Comparison of ENCODE assay signal across 12 mouse cellular contexts in the genomic region with DNA sequence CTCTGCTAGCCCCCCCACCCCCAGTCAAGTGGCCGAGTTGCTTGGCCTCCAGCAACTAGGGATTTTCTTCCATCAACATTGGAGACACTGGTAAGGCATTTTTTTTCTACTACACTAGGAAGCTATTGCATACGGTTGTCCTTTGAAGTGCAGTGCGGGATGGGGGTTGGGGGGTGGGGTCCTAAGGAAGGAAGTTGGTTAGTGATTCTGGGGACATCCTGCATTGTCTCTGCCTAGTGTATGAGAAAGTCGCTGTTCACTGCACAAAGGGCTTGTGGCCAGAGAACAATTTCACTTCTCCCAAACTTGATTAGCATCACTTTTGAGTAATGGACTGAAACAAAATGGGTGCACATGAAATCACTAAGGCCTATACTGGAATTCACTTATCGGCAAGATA. TPM values are rescaled to one million over a fixed set of nuclear protein-coding genes. Genes with fewer than 3 reads are reported as not detected.
DNase-seq lines count a peak whose midpoint lies in the region; ATAC-seq lines count a peak whose summit lies in the region.
"Had no signal": no experiment of that assay in that cellular context is flagged by ENCODE, and none has a peak within 500 bp of the region (broad histone marks: within the 10 kb centered on the region; RNA-seq: fewer than 3 reads in every experiment).

No protein-coding gene starts in this region.

- no peaks in the 10 kb centered on the region for H3K4me1 ChIP-seq in kidney, embryonic 16.5 days (ENCODE audit: insufficient read depth, low read length)
- H3K4me1 ChIP-seq in forebrain, embryonic 15.5 days: peaks cover 3% of the 10 kb centered on the region; the same call in 1 of the 2 replicates
- H3K4me1 ChIP-seq: embryonic facial prominence, embryonic 13.5 days had no signal

- no peak overlapping the region for H3K4me3 ChIP-seq in kidney, embryonic 16.5 days (ENCODE audit: low read length)
- H3K4me3 ChIP-seq in forebrain, embryonic 15.5 days: peak overlapping the region; percentile 22
- H3K4me3 ChIP-seq: embryonic facial prominence, embryonic 13.5 days had no signal

- no peaks in the 10 kb centered on the region for H3K9me3 ChIP-seq in kidney, embryonic 16.5 days (ENCODE audit: low read length)
- H3K9me3 ChIP-seq in forebrain, embryonic 15.5 days: no peaks in the 10 kb centered on the region
- H3K9me3 ChIP-seq: embryonic facial prominence, embryonic 13.5 days had no signal

- WGBS in kidney, embryonic 16.5 days: 40% methylated on average over 5 of the region's 5 CpGs
- WGBS in forebrain, embryonic 15.5 days: 21% methylated on average over 5 of the region's 5 CpGs

- H3K27me3 ChIP-seq in kidney, embryonic 16.5 days (ENCODE audit: insufficient read depth, low read length): peaks cover 11% of the 10 kb centered on the region; the same call in 1 of the 2 replicates
- no peaks in the 10 kb centered on the region for H3K27me3 ChIP-seq in forebrain, embryonic 15.5 days

- no peak overlapping the region for H3K9ac ChIP-seq in kidney, embryonic 16.5 days (replicated peaks; ENCODE audit: low read length)
- peak overlapping the region; percentile 27 for H3K9ac ChIP-seq in forebrain, embryonic 15.5 days (replicated peaks)
- H3K9ac ChIP-seq: embryonic facial prominence, embryonic 13.5 days had no signal

- no peak for ATAC-seq in kidney, embryonic 16.5 days (ENCODE audit: low FRiP score, low TSS enrichment)
- 0 out of 2 replicates have a peak, but pooled peaks have one; percentile 21 for ATAC-seq in forebrain, embryonic 15.5 days (replicated peaks)

- H3K4me2 ChIP-seq in kidney, embryonic 16.5 days (replicated peaks; ENCODE audit: low read depth, low read length): 0 out of 2 replicates have a peak overlapping the region, but pooled peaks have one; percentile 12
- peak overlapping the region; percentile 41 for H3K4me2 ChIP-seq in forebrain, embryonic 15.5 days (replicated peaks)
- H3K4me2 ChIP-seq: embryonic facial prominence, embryonic 13.5 days; heart, embryonic 11.5 days had no signal

- no peaks in the 10 kb centered on the region for H3K36me3 ChIP-seq in kidney, embryonic 16.5 days (ENCODE audit: insufficient read depth, low read length)
- H3K36me3 ChIP-seq in forebrain, embryonic 15.5 days: no peaks in the 10 kb centered on the region
- H3K36me3 ChIP-seq: embryonic facial prominence, embryonic 13.5 days had no signal

- H3K27ac ChIP-seq in kidney, embryonic 16.5 days (ENCODE audit: low read length): no peak overlapping the region
- H3K27ac ChIP-seq in forebrain, embryonic 15.5 days (replicated peaks): peak overlapping the region; percentile 75
- H3K27ac ChIP-seq: embryonic facial prominence, embryonic 13.5 days; macrophage had no signal

- DNase-seq in kidney, adult 9 months: no peak
- peak; percentile 35 for DNase-seq in lung, postnatal 10 days
- peak; percentile 6 for DNase-seq in thymus, postnatal 0 days (ENCODE audit: low spot score)
- no peak for DNase-seq in urinary bladder, postnatal 14 days (ENCODE audit: low spot score)
- no peak for DNase-seq in layer of hippocampus, adult 11-12 months (ENCODE audit: low spot score)
- DNase-seq in right cerebral cortex, postnatal 4 days: no peak
- DNase-seq: adrenal gland, postnatal 36 days had no signal

RNA-seq across cellular contexts. Expression of gene 4933400A11Rik, which starts 48.7 kb away (rescaled TPM):
- polyA plus RNA-seq in kidney, embryonic 16.5 days (2015; fragmentation: Nextera tagmentation; extraction: Ambion mirVana): not detected in 2 replicates
- polyA plus RNA-seq in forebrain, embryonic 15.5 days (2015; fragmentation: Nextera tagmentation; extraction: Ambion mirVana): not detected in 2 replicates
- 0.12 and 0.15 TPM in 2 replicates for polyA plus RNA-seq in thymus, postnatal 0 days (2015; fragmentation: Nextera tagmentation; extraction: Ambion mirVana)
- polyA plus RNA-seq: macrophage had no signal

Comparison
In these comparisons a context has a peak if more than half of its experiments do, and no peak if none do; other contexts are left out.
1. DNase-seq: peak in lung, postnatal 10 days (single experiment) and thymus, postnatal 0 days (single experiment); none in kidney, adult 9 months (single experiment), urinary bladder, postnatal 14 days (single experiment), layer of hippocampus, adult 11-12 months (single experiment) and right cerebral cortex, postnatal 4 days (single experiment).